Mouse (Mus musculus) embryonic facial prominence, embryonic 13.5 days (tissue): ENCODE data around the gene Tgm2. TPM values are rescaled to one million over a fixed set of nuclear protein-coding genes. Genes with fewer than 3 reads are reported as not detected.

Experiments
- ATAC-seq: fragments of 200-750 bp; cut with Nextera tagmentation; 2 replicates; pipeline ENCODE4 v1.8.0; 2017; ENCODE audit warnings: low read depth; ENCODE audit not compliant: insufficient number of reproducible peaks, insufficient read depth, low FRiP score, low TSS enrichment
- H3K27ac ChIP-seq: fragments of 300-500 bp; sonication (generic); 2 replicates; pipeline ENCODE4 v1.5.1; 2015; ENCODE audit warnings: moderate library complexity, mild to moderate bottlenecking, inconsistent platforms
- H3K27me3 ChIP-seq: fragments of 300-500 bp; sonication (generic); 2 replicates; pipeline ENCODE4 v1.6.1; 2015; ENCODE audit warnings: mild to moderate bottlenecking, inconsistent platforms
- H3K36me3 ChIP-seq: fragments of 300-500 bp; sonication (generic); 2 replicates; pipeline ENCODE4 v1.6.1; 2015; ENCODE audit warnings: mild to moderate bottlenecking, inconsistent platforms
- H3K4me1 ChIP-seq: fragments of 300-500 bp; sonication (generic); 2 replicates; pipeline ENCODE4 v1.6.1; 2015; ENCODE audit warnings: inconsistent platforms
- H3K4me2 ChIP-seq: fragments of 300-500 bp; sonication (generic); 2 replicates; pipeline ENCODE4 v1.6.1; 2015; ENCODE audit warnings: moderate library complexity, mild to moderate bottlenecking, inconsistent platforms
- H3K4me3 ChIP-seq: fragments of 300-500 bp; sonication (generic); 2 replicates; pipeline ENCODE4 v1.5.1; 2015; ENCODE audit warnings: mild to moderate bottlenecking, inconsistent platforms
- H3K9ac ChIP-seq: fragments of 300-500 bp; sonication (generic); 2 replicates; pipeline ENCODE4 v1.6.1; 2015; ENCODE audit warnings: mild to moderate bottlenecking, inconsistent platforms
- H3K9me3 ChIP-seq: fragments of 300-500 bp; sonication (generic); 2 replicates; pipeline ENCODE4 v1.6.1; 2016; ENCODE audit warnings: inconsistent platforms
- WGBS: fragments of 180-500 bp; shearing (Covaris S2); methylation state at CpG from one replicate; pipeline ENCODE4 v1.1.7; 2015; ENCODE audit warnings: mixed read lengths; 5-methylcytosine and 5-hydroxymethylcytosine counted together
- polyA plus RNA-seq: library from polyadenylated mRNA; unstranded; fragments of >200 nt; fragmentation: Nextera tagmentation; extraction: Ambion mirVana; gene quantifications from 2 replicates; pipeline ENCODE4 v1.2.1, GENCODE M21; 2015

The Tgm2 gene
- polyA plus RNA-seq, 1 experiment from 2014 or later = 10.9 TPM

DNA sequence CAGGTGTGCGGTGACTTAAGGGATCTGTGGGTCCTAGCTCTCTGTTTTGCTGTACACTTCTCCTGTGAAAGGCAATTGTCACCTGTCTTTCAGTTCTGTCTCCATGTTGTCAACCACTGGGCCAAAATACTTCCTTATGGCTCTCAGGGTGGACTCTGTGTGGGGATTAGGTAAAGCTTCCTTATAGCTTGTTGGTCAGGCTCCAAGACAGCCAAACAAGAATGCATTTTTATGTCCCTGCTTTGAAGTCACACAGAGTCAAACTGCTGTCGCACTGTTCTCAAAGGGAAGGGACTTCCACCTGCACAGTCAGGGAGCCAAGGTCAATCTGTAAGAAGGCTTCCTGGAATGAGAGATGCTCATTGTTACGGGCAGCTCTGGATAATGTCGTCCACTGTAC is 31.9 kb upstream of the Tgm2 start:
- Histone ChIP-seq H3K4me1 (peaks cover 8% of the 10 kb centered on the region), H3K4me3 (no peak overlapping the region), H3K9ac (no peak overlapping the region), H3K9me3 (no peaks in the 10 kb centered on the region), H3K36me3 (no peaks in the 10 kb centered on the region), H3K4me2 (no peak overlapping the region; the same call in 1 of the 2 replicates), H3K27me3 (no peaks in the 10 kb centered on the region), H3K27ac (no peak overlapping the region)
- ATAC-seq = no peak
- WGBS = 76% methylated on average over 4 of the region's 4 CpGs

DNA sequence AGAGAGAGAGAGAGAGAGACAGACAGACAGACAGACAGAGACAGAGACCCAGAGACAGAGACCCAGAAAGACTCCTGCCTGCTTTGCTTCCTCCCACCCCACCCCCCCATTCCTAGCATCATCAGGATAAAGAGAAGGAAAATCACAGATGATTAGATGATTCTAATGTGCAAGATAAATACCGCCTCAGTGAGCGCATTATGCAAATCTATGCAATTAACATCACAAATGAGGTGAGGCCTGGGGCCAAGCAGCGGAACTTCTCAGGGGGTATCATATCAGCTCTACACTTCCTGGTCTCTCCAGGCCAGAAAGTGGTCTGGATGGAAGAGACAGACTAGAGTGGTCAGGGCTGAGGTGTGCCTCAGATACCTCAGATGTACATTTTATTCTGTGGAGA is 31.3 kb upstream of the Tgm2 start:
- WGBS = 54% methylated on average over 3 of the region's 3 CpGs
- no peak overlapping the region for H3K9ac ChIP-seq

DNA sequence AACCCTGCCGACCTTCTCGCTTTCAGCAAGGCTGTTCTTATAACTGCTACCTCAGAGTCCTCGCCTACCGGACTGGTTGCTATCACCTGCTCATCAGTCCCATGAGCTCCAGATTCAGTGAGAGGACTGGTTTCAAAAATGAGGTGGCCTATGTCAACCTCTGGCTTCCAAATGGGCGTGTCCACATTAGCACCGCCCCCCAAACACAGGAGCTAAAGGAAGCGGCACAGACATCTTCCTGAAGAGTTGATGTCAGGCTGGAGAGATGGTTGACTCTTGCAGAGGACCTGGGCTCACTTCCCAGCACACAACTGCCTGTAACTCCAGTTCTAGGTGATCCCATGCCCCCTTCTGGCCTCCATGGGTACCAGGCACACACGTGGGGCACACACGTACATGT is 30.5 kb upstream of the Tgm2 start:
- H3K27ac ChIP-seq = no peak overlapping the region
- WGBS = 92% methylated on average over 9 of the region's 9 CpGs
- no peak overlapping the region for H3K9ac ChIP-seq
- no peak overlapping the region for H3K4me2 ChIP-seq
- no peaks in the 10 kb centered on the region for H3K9me3 ChIP-seq
- H3K4me3 ChIP-seq = no peak overlapping the region
- no peaks in the 10 kb centered on the region for H3K36me3 ChIP-seq
- no peaks in the 10 kb centered on the region for H3K27me3 ChIP-seq
- ATAC-seq = no peak
- H3K4me1 ChIP-seq = peaks cover 8% of the 10 kb centered on the region

More for the DNA sequence above, 31.3 kb upstream of the Tgm2 start:
- Histone ChIP-seq H3K27me3 (no peaks in the 10 kb centered on the region), H3K4me1 (peaks cover 8% of the 10 kb centered on the region), H3K4me3 (no peak overlapping the region), H3K9me3 (no peaks in the 10 kb centered on the region), H3K36me3 (no peaks in the 10 kb centered on the region), H3K4me2 (no peak overlapping the region), H3K27ac (no peak overlapping the region)
- ATAC-seq = no peak

DNA sequence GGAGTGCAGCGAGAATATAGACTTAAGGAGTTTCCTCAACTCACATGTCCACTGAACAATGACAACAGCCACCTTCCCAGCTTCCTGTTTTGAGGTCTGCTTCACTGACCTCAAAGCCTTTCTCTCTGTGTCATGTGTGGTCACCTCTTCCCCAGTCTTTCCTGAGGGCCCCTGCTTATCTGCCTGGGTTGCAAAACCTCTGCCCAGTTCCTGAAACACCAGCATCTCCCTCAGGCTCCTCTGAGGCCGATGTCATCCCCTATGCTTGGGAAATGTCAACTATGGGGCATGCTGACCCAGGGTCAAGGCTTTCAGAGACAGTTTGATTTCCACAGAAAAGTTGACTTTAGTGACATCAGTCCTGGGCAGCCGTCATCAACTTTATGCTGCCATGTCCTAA is 29.2 kb upstream of the Tgm2 start:
- Histone ChIP-seq H3K4me3 (no peak overlapping the region), H3K27ac (no peak overlapping the region), H3K9me3 (no peaks in the 10 kb centered on the region), H3K4me1 (peaks cover 8% of the 10 kb centered on the region), H3K36me3 (no peaks in the 10 kb centered on the region), H3K4me2 (no peak overlapping the region), H3K9ac (no peak overlapping the region), H3K27me3 (no peaks in the 10 kb centered on the region)
- 74% methylated on average over 3 of the region's 3 CpGs for WGBS
- ATAC-seq = no peak

DNA sequence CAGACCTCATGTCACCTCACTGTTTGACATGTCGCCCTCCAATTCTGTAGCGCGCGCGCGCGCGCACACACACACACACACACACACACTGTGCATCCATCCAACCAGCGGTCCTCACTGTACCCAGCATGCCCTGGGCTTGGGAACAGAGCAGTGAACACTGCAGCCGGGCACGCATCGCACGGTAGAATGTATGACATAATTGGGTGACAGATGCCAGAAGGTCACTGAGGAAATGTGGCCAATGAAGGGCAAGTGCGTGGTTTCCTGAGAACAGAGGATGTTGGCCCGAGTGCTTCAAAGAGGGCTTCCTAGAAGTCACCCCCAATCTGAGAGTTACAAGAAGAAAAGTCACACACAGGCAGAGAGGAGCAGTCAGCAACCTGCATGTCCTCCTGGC is 28.7 kb upstream of the Tgm2 start:
- Histone ChIP-seq H3K9ac (no peak overlapping the region), H3K4me2 (no peak overlapping the region), H3K27me3 (no peaks in the 10 kb centered on the region), H3K4me1 (peaks cover 8% of the 10 kb centered on the region), H3K4me3 (no peak overlapping the region), H3K27ac (no peak overlapping the region), H3K9me3 (no peaks in the 10 kb centered on the region), H3K36me3 (no peaks in the 10 kb centered on the region)
- no peak for ATAC-seq
- 89% methylated on average over 15 of the region's 15 CpGs for WGBS

DNA sequence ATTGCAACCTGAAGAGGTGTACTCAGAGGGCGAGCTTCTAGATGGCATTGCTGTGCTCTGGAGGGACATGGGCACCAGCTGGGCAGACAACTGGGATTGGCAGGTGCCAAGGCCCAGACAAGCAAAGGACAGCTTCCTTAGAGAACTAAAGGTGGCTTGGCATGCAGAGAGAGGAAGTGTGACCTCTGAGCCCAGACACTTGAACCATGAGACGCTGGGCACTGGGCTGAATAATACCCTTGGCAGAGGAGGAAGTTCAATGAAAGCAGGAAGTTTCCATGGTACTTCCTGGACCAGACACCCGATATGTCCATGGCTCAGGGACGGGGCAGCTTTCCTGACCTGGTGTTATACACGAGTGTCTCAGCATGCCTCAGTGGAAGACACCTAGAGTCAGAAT is 28.2 kb upstream of the Tgm2 start:
- H3K4me1 ChIP-seq = peaks cover 2% of the 10 kb centered on the region
- H3K36me3 ChIP-seq = no peaks in the 10 kb centered on the region
- H3K9me3 ChIP-seq = no peaks in the 10 kb centered on the region
- H3K27me3 ChIP-seq = no peaks in the 10 kb centered on the region
- no peak overlapping the region for H3K4me2 ChIP-seq
- ATAC-seq = no peak
- no peak overlapping the region for H3K27ac ChIP-seq
- H3K4me3 ChIP-seq = no peak overlapping the region
- no peak overlapping the region for H3K9ac ChIP-seq
- WGBS = 67% methylated on average over 5 of the region's 5 CpGs

DNA sequence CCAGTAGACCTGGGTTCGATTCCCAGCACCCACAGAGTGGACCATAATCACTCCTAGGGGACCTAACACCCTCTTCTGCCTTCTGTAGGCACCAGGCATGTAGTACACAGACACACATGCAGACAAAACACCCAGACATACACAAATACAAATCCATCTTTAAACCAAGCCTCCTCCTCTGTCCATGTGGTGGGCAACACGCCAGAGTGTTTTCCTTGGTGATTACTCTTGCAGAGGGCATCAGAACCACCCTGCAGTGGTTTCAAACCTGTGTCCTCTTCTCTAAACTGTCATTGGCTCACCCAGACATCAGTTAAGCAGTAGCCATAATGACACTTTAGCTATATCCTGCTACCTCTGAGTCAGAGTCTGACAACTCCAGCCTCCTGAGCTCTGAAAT is 24.2 kb upstream of the Tgm2 start:
- no peaks in the 10 kb centered on the region for H3K27me3 ChIP-seq
- no peak for ATAC-seq
- no peak overlapping the region for H3K27ac ChIP-seq
- H3K36me3 ChIP-seq = no peaks in the 10 kb centered on the region
- no peak overlapping the region for H3K9ac ChIP-seq
- 78% methylated on average over 2 of the region's 2 CpGs for WGBS
- no peak overlapping the region for H3K4me3 ChIP-seq
- H3K9me3 ChIP-seq = no peaks in the 10 kb centered on the region
- no peak overlapping the region for H3K4me2 ChIP-seq
- peaks cover 8% of the 10 kb centered on the region for H3K4me1 ChIP-seq

DNA sequence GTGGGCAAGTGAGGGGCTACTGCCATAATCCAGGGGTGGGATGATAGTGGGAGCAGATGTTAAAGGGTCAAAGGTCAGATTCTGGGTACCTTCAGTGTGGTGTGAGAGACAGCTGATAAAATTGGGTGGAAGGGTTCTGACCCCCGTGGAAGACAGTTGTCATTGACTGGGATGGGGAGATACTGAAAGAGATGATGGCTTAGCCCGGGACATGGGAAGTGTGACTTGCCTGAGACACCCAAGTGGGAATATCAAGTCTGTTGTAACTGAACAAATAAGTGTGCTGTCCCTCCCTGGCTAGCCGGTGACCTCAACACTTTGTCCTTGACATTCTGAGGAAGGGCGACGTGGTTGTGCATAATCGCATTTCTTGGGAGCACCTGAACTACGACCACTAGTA is 23.5 kb upstream of the Tgm2 start:
- no peak overlapping the region for H3K9ac ChIP-seq
- WGBS = 87% methylated on average over 7 of the region's 7 CpGs
- H3K4me1 ChIP-seq = peaks cover 8% of the 10 kb centered on the region
- H3K36me3 ChIP-seq = no peaks in the 10 kb centered on the region
- no peak overlapping the region for H3K4me2 ChIP-seq
- H3K9me3 ChIP-seq = no peaks in the 10 kb centered on the region
- no peaks in the 10 kb centered on the region for H3K27me3 ChIP-seq
- no peak for ATAC-seq
- H3K4me3 ChIP-seq = no peak overlapping the region
- no peak overlapping the region for H3K27ac ChIP-seq

DNA sequence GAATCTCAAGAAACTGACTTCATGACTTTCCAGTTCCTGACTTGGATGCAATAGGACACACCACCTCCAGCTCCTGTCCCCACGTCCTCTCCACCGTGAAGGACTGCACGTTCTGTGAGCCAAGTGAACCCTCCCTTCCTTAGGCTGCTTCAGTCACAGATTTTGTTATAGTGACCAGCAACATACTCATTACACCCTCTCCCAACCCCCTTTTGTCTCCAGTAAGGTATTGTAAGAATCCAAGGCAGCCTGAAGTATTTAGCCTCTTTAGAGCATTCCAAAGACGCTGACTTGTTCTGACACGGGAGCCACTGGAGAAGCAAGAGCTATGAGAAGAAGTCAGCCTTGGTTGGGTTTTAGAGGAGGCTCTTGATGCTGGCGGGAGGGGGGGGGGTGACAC is 23.1 kb upstream of the Tgm2 start:
- H3K27me3 ChIP-seq = no peaks in the 10 kb centered on the region
- WGBS = 69% methylated on average over 6 of the region's 6 CpGs
- no peaks in the 10 kb centered on the region for H3K36me3 ChIP-seq
- H3K4me1 ChIP-seq = peaks cover 8% of the 10 kb centered on the region
- H3K9ac ChIP-seq = no peak overlapping the region
- H3K4me2 ChIP-seq = no peak overlapping the region
- H3K9me3 ChIP-seq = no peaks in the 10 kb centered on the region
- H3K4me3 ChIP-seq = no peak overlapping the region
- H3K27ac ChIP-seq = no peak overlapping the region
- no peak for ATAC-seq

DNA sequence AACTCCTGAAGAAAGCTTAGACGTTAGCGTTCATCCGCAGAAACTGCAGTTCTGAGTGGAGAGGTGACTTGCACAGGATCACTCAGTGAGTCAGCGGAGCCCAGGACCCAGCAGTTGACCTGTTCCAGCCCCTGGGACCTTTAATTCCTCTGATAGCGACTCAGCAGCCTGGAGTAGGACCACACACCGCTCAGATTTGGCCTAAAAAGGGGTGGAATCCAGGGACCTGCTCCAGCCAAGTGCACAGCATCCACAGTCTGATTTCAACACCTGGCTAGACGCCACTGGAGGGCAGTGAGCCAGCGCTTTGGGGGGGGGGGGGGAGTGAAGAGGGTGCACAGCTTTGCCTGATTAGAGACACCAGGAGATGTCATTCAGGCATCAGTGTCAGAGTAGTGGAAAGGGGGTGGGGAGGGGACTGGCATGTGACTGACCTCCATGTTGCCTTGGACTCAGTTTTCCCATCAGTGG is 22.5 kb upstream of the Tgm2 start:
- ATAC-seq = no peak
- H3K4me3 ChIP-seq = no peak overlapping the region
- H3K4me1 ChIP-seq = peaks cover 8% of the 10 kb centered on the region

DNA sequence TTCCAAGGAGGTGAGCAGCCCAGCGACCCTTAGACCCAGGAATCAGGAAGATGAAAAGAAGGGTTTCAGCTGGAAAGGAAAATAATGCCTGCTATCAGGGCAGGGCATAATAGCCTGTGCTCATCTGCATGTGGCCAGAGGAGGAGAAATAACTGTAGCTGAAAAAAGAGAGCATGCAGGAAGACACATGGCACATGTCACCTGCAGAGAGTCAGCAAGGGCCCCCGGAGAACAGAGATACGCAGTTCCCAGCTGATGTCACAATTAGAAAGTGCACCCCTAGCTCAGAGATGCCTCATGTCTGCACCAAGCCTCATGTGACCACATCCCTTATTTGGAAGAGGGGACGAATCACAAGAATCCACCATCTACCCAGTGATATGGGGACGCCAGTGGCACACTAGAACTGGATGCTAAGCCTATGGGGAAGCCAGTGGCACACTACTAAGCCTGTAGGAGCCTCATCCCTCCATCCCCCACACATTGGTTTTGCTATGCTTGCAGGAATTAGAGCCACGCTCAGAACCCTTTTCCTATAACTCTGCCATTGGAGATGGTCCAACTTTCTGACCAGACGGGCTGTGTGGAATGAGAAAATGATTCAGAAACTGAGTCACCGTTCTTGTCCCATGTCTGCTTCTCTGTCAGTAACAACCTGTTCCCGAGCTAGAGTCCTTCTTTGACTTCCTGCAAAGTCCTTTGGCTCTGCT is 21.4 kb upstream of the Tgm2 start:
- no peak for ATAC-seq
- peaks cover 8% of the 10 kb centered on the region for H3K4me1 ChIP-seq
- H3K9me3 ChIP-seq = no peaks in the 10 kb centered on the region
- H3K4me3 ChIP-seq = no peak overlapping the region
- no peak overlapping the region for H3K9ac ChIP-seq
- no peak overlapping the region for H3K27ac ChIP-seq
- WGBS = 66% methylated on average over 9 of the region's 9 CpGs
- no peaks in the 10 kb centered on the region for H3K27me3 ChIP-seq
- no peaks in the 10 kb centered on the region for H3K36me3 ChIP-seq
- H3K4me2 ChIP-seq = no peak overlapping the region

More for the DNA sequence above, 22.5 kb upstream of the Tgm2 start:
- Histone ChIP-seq H3K27ac (no peak overlapping the region), H3K9ac (no peak overlapping the region), H3K36me3 (no peaks in the 10 kb centered on the region), H3K27me3 (no peaks in the 10 kb centered on the region), H3K9me3 (no peaks in the 10 kb centered on the region), H3K4me2 (no peak overlapping the region)
- WGBS = 61% methylated on average over 8 of the region's 8 CpGs

DNA sequence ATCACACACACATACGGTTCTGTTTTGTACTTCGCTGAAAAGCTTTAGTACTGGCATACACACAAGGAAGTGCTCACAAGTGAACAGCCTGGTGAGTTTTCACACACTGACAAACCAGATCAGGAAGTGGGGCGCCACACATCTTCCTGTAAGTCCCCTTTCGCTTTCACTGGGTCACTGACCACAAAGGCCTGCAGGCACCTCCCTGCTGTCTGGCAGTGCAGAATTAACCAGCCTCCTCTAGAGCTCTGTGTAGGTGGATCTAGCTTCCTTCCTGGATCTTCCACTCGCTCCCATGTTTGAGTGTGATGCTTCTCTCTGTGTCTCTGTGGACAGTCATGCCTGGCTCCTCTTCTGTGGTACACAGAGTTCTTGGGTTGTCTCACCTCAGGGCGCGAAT is 20.4 kb upstream of the Tgm2 start:
- no peak overlapping the region for H3K4me3 ChIP-seq
- H3K27ac ChIP-seq = no peak overlapping the region
- no peak for ATAC-seq
- H3K4me1 ChIP-seq = peaks cover 8% of the 10 kb centered on the region
- no peak overlapping the region for H3K4me2 ChIP-seq
- H3K9ac ChIP-seq = no peak overlapping the region
- H3K27me3 ChIP-seq = no peaks in the 10 kb centered on the region
- 71% methylated on average over 7 of the region's 7 CpGs for WGBS
- H3K36me3 ChIP-seq = no peaks in the 10 kb centered on the region
- H3K9me3 ChIP-seq = no peaks in the 10 kb centered on the region
